Mouse (Mus musculus) adipose tissue, adult 10 weeks (tissue): ENCODE measurements around the gene Gm6482. TPM values are rescaled to one million over a fixed set of nuclear protein-coding genes. Genes with fewer than 3 reads are reported as not detected.

Experiments
- polyA plus RNA-seq: library from polyadenylated mRNA; stranded (reverse); fragments of 350-450 nt; fragmentation: Illumina TruSeq; extraction: RNeasy Lipid Tissue Mini Kit (QIAGEN cat#74804); gene quantifications from one replicate; pipeline ENCODE4 v1.2.3, GENCODE M21; 2014; ENCODE audit warnings: low read depth, low replicate concordance

Gene Gm6482
- polyA plus RNA-seq: not detected

DNA sequence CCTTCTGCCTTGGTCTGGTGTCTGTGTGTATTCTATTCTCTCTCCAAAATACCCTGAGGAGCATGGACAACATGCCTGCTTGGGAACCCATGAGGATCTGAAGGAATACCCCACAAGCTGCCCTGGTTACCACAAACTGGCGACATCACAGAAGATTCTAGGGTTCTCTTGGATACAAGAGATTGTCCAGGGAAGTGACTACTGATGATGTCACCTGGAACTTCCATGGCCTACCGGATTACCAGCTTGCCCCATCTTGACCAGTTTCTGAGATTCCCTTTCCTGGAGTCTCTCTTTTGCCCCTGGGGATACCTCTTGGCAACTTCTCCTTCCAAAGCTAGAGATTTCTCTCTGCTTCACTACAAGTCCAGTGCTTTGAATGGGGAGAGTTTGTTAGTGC is at the start of gene Gm6482:
Gm6482 (minus strand) TSS at position 101 of the 400 bp plus-strand sequence.

DNA sequence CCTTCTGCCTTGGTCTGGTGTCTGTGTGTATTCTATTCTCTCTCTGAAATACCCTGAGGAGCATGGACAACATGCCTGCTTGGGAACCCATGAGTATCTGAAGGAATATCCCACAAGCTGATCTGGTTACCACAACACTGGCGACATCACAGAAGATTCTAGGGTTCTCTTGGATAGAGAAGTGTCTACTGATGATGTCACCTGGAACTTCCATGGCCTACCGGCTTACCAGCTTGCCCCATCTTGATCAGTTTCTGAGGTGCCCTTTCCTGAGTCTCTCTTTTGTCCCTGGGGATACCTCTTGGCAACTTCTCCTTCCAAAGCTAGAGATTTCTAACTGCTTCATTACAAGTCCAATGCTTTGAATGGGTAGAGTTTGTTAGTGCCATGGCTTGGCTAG is 45.3 kb upstream of the Gm6482 start, which contains the start of gene Gm7954:
Gm7954 (minus strand) TSS at position 101 of the 400 bp plus-strand sequence.

DNA sequence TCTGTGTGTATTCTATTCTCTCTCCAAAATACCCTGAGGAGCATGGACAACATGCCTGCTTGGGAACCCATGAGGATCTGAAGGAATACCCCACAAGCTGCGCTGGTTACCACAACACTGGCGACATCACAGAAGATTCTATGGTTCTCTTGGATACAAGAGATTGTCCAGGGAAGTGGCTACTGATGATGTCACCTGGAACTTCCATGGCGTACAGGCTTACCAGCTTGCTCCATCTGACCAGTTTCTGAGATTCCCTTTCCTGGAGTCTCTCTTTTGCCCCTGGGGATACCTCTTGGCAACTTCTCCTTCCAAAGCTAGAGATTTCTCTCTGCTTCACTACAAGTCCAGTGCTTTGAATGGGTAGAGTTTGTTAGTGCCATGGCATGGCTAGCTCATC is 21.8 kb downstream of the Gm6482 start, which contains the start of gene Gm7945:
Gm7945 (minus strand) TSS at position 101 of the 400 bp plus-strand sequence.

Other genes with a start within 250 kb of the Gm6482 start
- gene Sftpd, start 223.1 kb downstream of the Gm6482 start, polyA plus RNA-seq: 0.25 TPM
- gene Gm2832, start 129.5 kb downstream of the Gm6482 start, polyA plus RNA-seq: not detected
- gene Gm5798, start 59.7 kb downstream of the Gm6482 start, polyA plus RNA-seq: not detected
- gene Gm7945, start 21.9 kb downstream of the Gm6482 start, polyA plus RNA-seq: not detected
- gene Gm7954, start 45.2 kb upstream of the Gm6482 start, polyA plus RNA-seq: not detected
- 1.2 TPM for gene Gm3486, start 81.2 kb upstream of the Gm6482 start, polyA plus RNA-seq
- gene Gm7970, start 147.3 kb upstream of the Gm6482 start, polyA plus RNA-seq: not detected
- gene 1700049E17Rik2, start 164.9 kb upstream of the Gm6482 start, polyA plus RNA-seq: not detected
- gene Gm3072, start 216.3 kb upstream of the Gm6482 start, polyA plus RNA-seq: not detected
- 1.1 TPM for gene Gm3676, start 238.2 kb upstream of the Gm6482 start, polyA plus RNA-seq